Mouse (Mus musculus) right cerebral cortex, postnatal 25 days (tissue): Measurements from ENCODE around the gene Aurkb.
"Not testable (repeated sequence)": the region's sequence is repeated elsewhere in the genome, so short reads cannot be mapped to it uniquely, and the experiment has no call there.

Experiments
- DNase-seq: peaks from one replicate; pipeline ENCODE4 v3.0.0; 2022

The Aurkb gene

DNA sequence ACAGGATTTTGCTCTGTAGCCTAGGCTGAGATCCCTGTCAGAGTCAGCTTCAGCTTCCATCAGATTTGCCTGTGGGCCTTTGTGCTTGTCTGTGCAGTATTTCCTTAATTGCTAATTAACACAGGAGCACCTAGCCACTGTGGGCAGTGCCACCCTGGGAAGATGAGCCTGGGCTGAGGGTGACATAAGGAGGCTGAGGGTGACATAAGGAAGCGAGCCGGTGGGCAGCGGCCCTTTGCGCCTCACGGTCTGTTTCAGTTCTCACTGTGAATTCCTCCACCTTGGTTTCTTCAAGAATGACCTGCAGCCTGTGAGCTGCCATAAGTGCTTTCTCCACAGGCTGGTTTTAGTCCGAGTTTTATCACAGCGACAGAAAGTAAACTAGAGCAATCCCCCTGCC lies 36.2 kb downstream of the Aurkb start:
- DNase-seq = no peak

DNA sequence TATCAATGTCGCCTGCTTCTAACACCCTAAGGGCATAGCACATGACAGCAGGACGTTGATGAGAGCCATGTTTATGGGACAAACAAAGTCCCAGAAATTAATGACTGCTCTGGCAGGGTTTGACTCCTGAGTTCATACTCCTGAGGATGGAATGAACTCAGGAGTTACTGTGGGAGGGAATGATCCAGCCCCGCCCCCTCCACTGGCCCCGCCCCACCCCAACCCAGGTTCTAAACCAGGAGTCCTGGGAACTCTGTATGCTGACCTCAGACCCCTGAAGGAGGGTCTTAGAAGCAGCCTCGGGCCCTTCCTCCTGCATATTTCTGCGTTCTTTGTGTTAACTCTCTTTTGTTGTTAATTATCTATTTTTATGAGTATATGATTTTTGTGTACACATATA lies 40.2 kb downstream of the Aurkb start:
- no peak for DNase-seq

DNA sequence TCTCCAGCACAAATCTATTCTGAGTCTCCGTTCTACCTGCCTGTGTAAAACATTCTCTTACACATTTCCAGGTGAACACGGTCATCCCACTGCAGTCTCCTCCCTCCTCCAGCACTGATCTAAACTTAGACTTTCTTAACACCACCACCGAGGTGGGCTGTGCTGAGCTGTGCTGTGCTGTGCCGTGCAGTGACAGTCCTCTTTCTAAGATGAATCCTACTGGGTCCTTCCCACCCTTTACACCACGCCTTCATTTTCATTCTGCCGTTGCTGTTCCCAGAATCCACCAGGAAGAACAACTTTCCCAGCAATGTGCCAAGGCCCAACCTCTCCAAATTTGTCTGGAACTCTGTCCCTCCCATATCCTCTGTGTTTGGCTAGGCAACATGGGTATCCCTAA lies 40.9 kb downstream of the Aurkb start:
- peak; percentile 64 for DNase-seq

DNA sequence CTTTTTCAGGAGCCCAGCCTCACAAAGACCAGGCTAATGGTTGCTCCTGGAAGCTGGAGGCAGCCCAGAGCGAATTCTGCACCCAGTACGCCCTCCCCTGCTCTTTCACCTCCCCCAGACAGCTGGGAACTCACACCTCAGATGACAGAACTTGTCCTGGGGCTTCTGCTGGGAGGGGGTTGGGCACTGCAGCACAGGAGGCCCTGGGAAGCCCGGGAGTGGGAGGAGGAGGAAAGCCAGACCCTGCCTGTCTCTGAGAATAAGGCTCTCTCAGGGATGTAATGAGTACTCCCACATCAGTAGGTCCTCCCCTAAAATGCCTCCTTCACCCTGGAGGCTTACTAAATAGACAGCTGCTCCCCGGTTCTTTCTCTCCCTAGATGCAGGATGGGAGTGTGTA lies 41.6 kb downstream of the Aurkb start:
- peak; percentile 38 for DNase-seq

DNA sequence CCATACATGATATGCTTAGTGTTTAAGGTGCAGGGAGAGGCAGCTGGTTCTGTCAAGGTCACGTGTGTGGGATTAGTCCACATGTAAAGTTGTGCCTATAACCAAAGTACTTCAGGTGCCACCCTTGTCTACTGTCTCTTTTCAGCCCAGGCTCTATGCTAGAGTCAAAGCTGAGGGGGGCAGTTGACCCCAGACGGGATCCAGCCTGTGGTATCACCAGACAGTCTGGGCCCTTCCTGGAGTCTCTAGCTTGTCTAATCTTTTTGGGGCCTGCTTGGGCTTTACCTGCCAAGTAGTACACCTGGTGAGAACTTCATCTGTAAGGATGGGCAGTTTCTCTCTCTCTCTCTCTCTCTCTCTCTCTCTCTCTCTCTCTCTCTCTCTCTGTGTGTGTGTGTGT lies 42.1 kb downstream of the Aurkb start:
- DNase-seq = peak; percentile 5

DNA sequence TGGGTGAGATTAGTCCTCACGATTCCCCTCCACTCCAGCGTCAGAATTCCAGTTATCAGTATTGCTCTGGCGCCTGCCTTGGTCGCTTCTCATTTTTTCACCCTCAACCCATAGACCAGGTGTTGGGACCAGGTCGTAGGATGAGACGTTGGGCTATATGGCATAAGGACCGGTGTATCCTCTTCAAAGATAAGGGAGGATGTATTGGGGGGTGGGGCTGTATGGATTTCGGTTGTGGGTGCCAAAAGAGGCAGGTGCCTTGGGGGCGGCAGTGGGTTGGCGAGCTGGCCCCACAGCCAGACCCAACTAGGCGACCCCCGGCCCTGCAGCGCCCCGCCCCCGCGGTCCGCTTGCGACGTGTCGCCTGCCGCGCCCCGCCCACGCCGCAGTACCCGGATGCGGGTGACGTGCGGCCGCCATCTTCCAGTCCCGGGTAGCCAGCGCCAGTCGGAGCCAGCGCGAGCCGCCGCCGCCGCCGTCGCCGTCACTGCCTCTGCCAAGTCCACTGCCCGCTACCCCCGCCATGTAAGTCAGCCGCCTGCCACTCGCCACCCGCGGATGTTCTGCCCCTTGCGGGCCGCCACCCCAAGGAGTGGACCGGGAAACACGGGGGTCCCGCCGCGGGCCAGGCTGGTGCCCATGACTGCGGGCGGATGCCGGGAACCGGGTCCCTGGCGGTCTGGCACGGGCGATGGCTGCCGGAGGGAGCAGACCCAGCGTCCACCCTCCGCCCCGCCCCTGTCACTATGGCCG lies 42.8 kb downstream of the Aurkb start, which contains the start of gene Vamp2:
TSS of gene Vamp2 (plus strand) at position 388 of the 753 bp plus-strand sequence.
- DNase-seq = peak; percentile 93

DNA sequence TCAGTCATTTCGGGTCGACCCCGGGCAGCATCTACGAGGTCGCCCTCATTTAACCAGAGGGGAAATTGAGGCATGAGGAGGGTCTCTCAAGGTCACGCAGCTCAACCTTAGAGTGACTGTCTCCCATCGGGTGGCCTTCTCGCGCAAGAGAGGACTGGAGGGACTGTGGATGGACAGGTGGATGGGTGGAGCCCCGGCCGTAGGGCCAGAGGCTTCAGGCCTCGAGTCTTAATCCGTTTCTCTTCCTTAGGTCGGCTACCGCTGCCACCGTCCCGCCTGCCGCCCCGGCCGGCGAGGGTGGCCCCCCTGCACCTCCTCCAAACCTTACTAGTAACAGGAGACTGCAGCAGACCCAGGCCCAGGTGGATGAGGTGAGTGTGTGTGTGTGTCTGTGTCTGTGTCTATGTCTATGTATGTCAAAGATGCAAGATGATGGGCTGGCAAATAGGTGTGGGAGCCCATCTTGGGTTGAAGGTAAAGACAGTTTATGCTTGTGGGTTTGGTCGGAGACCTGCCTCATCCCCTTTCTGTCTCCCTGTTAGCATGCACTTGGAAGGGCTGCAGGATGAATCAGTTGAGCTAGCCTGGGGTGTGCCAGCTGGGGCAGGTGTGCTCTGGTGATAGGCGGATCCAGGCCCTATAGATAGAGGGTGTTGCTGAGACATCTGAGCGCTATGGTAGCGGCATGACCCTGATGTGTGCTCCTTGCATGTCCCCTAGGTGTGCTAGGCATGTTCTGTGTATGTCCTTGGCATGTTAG lies 43.6 kb downstream of the Aurkb start:
- DNase-seq = peak; percentile 25

DNA sequence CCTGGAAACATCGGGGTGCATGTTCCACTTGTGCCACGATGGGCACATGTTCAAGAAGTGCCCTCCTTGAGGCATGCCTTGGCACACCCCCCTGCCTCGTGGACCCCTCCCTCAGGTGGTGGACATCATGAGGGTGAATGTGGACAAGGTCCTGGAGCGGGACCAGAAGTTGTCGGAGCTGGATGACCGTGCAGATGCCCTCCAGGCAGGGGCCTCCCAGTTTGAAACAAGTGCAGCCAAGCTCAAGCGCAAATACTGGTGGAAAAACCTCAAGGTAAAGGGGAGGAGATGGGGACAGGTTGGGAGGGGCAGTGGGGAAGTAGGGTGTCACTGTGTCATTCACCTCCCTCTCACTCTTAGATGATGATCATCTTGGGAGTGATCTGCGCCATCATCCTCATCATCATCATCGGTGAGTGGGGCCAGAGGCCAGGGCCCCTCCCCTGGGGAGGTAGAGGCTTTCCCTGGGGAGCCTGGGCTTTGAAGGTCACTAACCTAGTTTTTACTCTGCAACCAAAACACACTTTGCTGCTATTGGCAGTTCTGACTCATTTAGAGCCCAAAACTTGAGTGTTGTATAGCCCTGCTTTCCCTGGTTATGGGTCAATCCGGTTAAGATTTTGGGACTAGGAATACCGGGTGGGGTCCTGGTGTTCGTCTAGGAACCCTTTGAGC lies 44.3 kb downstream of the Aurkb start:
- DNase-seq = peak; percentile 14

DNA sequence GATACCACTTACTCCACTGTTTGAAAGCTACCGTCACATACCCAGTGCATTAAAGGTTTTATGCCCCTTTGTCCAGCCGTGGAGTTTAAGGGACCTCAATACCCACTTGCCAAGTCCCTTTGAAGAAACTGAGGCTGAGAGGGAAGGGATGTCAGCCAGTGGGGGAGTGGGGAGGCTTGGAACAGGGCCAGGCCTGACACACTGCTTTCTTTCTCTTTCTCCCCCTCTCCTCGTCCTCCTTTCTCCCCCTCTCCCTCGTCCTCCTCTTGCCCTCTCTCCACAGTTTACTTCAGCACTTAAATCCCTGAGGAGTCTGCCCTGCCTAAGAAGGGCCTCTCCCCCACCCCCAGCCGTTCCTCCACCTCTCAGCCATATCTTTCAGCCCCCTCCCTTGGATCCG lies 44.9 kb downstream of the Aurkb start:
- DNase-seq = peak; percentile 5

DNA sequence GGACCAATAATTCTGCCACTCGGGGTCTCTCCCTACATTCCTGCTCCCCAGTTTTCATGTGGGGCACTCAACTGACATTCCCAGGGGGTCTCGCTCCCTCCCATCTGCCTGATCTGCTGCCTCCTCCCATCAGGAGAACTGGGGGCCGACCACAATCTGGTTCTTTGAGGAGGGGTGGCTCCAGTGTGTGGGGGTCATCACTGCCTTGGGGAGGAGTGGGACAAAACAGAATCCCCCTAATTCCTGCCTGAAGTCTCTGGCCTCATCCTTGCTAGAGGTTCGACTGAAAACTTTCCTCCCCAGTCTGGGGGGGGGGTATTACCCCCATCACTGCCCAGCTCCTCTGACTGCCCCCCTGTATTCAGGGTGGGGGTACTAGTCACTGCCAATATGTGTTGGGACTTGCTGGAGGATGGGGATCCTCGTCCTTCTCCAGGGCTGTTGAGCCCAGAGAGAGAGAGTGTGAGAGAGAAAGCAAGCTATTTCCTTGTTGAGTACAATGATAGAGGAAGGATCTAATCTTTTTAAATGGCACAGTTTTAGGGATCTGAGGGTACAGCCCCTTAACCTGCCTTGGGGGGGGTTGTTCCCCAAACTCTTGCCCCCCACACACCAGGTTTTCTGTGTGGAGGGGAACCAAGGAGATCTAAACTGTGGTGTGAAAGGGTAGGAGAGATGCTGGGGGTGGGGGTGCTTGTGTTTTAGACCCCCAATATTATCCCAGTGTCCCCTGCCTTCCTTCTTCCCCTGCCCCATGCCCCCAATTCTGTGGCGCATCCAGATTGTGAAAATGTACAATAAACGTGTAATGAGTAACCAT lies 46.3 kb downstream of the Aurkb start:
- DNase-seq = peak; percentile 4

DNA sequence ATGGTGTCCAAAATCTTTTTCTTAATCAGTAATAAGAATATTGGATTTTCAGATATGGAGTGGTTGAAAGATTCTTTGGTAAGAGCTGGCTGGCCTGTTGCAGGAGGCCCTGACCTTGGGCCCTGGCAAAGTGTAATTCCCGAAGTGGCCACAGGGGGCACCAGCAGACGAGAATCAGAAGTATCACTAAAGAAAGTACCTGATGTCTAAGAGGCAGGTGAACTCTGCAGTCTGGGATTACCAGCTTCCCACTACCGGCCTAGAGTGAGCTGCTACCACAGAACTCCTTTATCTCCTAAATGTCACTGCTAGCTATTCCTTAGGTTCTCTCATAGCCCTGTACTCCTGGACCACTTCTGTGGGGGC lies 46.9 kb downstream of the Aurkb start:
- peak; percentile 72 for DNase-seq

DNA sequence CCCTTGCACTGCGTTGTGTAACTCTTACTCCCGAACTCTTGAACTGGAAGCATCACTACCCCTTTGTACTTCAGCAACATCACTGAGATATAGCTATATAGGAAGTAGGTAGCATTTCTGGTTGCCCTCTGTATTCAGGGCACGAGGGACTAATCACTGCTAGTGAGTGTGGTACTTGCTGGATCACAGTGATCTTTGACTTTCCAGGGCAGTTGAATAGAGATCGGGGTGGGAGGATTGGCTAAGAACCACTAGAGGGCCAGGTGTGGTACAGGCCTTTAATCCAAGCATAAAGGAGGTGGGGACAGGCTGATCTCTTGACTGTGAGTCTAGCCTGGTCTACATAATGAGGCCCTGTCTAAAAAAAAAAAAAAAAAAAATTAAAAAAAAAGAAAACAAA lies 47.4 kb downstream of the Aurkb start:
- DNase-seq = no peak

DNA sequence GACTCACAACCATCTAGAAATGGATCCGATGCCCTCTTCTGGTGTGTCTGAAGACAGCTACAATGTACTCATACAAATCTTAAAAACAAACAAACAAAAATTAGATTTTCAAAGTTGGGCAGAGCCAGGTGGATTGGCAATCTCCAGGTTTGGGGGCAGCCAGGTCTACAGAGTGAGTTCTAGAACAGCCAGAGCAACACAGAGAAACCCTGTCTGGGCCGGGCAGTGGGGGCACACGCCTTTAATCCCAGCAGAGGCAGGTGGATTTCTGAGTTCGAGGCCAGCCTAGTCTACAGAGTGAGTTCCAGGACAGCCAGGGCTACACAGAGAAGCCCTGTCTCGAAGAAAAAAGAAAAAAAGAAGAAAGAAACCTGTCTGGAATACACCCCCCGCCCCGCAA lies 48.4 kb downstream of the Aurkb start:
- DNase-seq = not testable (repeated sequence)

DNA sequence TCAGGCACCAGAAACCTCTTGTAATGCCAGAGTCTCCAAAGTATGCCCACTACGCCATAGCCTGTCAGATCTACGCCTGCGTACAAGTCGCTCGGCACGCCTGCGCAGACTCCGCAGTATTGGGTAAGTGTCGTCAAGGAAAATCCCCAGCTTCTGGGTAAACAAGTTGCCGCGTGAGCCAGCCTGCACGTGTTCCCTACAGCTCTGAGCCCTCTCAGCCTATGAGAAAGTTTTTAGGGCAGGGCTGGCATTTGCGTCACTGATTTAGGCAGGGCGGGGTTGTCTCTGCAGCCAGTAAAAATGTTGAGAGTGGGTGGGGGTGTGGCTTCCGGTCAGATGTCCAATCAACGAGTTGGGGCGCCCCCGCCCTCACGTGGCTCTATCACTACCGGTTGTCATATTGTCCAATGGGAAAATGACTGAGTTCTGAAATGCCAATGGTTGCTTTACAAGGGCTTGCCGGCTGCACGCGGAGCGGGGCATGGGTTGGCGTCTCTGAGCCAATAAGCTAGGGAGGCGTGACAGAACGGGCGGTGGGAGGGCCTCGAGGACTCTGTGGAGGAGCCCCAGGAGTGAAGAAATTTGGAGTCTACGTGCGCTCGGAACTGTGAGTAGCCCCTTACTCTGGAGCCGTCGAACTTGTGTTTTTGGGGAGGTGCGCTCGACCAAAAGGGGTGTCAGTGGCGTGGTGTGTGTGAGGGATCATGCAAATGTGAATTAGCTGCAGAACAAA lies 49.4 kb downstream of the Aurkb start, which contains the start of gene Per1:
TSS of gene Per1 (plus strand) at position 521 of the 733 bp plus-strand sequence.
- DNase-seq = peak; percentile 100

DNA sequence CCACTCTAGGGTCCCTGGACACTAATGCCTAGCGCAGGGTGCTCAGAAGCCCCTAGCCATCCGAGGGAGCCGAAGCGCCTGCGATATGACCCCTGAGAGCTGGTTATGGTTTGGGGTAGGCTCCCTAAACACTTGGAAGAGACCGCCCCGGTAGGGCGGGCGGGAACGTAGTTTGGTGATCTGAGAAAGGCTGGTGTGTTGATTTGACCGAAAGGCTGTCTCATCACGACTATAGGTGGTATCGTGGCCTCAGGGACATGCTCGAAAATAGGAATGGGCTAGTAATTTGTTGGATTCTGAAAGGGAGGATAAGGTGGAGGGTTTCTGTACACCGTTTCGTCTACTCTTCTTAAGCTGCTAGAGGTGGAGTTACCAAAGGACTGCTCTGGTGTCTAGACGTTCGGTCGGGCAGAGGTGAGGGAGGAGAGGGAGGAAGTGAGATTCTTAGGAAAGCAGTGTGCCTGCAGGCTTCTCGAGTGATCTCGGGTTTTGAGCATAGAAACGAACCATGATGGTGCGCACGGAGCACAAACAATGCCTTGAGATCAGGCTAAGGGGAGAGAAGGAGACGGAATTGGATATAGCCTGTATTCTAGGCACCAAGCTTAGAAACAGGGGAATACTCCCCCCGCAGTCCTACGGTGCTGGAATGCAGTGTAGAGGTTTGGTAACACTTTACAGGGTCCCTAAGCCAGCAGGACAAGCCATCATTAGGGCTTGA lies 50.2 kb downstream of the Aurkb start:
- peak; percentile 19 for DNase-seq

DNA sequence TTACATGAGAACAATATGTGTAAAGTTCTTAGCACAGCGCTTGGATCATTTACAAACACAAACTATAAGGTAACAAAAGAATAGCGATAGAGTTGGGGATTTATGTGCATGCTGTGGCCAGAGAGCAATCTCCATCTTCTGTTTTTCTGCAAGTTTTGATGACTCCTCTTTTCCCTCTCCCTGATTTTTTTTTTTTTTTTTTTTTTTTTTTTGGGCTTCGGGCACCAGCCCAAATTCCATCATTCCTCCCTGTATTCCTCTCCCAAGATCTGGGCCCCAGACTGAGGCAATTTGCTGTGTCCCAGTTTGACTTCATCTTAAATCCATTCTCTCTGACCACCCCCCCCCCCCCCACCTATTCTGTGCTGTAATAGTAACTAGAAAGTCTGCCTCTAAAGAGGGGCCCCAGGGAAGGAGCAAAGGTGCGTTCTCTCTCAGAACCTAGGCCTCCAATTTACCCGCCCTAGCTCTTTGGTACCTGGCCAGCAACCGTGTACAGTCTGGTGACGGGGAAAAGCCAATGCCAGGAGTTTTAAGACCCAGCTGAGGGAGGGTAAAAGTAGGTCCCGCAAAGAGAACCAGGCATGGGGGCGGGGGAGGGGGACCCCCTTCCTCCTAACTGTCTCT lies 51.0 kb downstream of the Aurkb start:
- no peak for DNase-seq

DNA sequence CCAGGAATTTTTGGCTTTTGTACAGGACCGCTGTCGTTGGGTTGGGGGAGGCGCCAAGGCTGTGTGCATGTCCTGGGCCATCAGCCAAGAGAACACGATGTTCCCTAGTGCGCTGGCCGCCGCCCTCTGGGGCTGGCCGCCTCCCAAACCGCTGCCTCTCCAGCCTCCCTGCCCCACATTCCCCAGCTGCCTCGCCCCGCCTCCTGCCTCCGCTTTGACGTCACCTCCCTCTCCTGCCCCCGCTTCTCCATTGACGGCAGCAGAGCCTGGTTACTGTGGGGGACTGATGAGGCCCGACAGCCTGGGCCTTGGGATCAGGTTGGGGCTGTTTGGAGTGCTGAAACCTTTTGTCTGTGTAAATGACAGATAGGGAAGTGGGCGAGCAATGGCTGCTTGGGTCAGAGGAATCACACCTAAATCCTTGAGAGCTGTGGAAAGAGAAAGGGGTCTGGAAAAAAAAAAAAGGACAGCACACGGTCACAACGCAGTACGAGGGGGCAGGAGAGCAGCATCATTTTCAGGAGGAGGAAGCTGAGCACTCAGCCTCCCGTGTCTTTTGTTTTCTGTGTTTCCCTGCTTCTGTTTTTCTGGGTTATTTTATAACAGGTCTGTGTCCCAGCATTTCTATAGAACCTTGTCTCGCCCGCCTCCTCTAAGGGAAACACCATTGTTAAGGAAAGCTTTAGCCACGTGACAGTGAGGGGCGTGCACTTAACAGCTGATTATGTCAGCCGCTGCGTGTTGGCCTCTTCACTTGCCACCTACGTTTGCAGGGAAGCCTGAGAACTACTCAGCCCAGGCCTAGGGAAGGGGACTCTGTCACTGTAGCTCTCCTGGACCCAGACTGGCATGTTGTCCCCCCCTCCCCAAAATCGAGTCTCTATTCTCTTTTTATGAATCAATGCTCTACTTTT lies 51.8 kb downstream of the Aurkb start:
- peak; percentile 97 for DNase-seq

DNA sequence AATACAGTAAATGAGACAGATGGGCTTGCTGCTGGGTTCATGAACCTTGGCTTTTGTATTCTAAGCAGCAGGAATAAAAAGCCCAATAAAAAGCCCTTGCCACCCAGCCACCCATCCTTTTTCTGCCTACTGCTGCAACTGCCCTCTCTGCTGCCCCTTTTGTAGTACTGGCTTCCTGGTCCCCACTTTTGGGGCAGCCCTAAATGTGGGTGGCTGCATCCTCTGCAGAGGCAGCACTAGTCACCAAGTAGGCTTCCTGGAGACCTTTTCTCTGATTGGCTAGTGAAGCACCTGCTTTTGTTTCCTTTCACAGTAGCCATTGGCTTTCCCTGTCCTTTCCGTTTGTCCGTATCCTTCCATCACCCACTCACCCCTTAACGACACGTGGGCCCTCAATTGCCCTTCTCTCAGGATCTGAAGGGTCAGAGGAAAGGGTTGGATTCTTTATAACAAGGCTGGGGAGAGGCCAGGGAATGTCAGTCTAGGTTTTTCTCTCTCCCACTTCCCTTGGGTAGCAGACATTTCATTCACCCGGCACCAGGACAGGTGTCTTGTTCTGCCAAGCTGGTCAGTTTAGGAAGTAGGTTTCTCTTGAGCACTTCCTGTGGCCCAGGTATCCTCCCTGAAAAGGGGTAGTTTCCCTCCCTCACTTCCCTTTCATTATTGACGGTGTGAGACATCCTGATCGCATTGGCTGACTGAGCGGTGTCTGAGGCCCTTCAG lies 52.8 kb downstream of the Aurkb start:
- peak; percentile 55 for DNase-seq

DNA sequence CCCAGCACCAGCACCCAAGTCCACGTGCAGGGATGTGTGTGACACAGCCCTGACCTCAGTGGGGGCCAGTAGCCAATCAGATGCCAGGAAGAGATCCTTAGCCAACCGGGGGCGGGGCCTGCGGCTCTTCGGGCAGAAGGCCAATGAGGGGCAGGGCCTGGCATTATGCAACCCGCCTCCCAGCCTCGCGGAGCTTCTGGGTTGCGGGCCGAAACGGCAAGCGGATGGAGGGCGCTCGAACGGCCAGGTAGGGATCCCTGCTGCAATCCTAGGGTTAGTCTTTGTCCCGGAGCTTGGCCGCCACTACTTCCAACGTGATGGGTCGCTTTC lies 53.3 kb downstream of the Aurkb start:
- DNase-seq = peak; percentile 96
